Mouse (Mus musculus) urinary bladder, postnatal 14 days (tissue): ENCODE measurements around the gene Sept4.

Source experiments
- DNase-seq: peaks from one replicate; pipeline ENCODE4 v3.0.0; 2021; ENCODE audit warnings: low spot score

The Sept4 gene

DNA sequence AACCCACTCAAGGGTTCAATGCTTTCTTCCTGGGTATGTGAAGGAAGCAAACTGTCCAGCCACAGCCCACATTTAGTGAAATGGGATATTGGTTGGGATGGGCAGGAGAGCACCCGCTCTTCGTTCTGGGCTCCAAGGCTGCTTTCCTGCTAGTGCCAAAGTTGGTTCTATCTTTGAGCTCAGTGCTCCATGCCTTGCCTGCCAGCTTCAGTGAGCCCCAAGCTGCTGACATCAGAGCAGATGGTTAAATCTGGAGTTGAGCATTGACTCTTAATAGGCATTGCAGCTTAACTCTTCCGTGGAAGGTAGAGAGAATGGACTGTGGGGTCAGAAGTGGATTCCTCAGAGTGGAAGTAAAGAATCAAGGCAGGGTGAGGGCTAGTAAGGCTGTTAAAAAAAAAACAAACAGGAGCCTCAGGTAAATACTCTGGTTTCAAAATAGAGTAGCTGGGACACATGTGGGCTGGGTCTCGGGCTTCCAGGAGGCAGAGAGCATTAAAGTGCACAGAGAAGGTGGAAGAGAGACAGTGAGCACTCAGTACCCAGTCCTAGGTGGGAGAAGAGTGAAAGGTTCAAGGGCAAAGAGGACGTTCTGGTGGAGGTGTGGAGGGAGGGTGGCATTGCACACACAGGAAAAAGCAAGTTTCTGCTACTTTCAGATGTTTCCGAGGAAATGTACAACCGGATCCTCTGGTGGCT lies at the start of gene Sept4:
Sept4 (plus strand) TSS at position 649 of the 699 bp plus-strand sequence.
- DNase-seq = no peak

DNA sequence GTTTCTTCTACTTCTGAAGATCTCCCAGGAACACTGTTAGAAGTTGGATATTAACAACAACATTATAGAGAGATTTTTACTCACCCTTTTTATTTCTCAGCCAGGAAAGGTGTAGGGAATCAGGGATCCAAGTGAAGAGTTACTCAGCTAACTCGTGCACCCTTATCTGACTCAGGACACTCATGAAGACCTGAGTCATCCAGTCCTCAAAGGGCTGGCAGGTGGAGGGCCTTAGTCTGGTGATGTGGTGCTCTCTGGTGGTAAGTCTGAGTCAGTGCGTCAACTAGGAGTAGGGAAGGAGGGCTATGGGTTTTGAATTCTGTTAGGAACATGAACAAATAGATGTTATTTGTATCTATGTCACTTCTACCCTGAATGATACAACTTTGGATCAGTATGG lies 49.4 kb upstream of the Sept4 start:
- peak; percentile 26 for DNase-seq

DNA sequence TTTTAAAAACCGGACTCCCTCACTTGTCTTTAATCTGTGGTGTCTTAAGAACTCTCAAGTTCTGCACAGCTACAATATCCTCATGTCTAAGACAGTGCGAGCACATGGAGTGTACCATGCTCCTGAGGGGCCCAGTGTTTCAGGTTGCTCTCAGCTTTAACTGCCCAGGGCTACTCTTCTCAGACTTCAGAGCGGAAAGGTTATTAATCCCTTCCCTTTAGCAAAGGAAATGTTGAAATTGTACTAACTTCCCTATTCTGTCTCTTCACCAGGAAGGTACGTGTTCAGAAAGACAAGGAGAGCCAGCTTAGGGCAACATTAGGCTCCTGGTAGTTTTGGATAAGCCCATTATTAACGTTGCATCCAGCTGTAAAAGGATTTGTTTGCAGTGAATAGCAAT lies 45.2 kb upstream of the Sept4 start:
- DNase-seq = no peak

- no peak for DNase-seq
Observed at GRCm38 (mm10) chr11:87523967-87524366, 44.7 kb upstream of the Sept4 start.

- DNase-seq = no peak
Observed at GRCm38 (mm10) chr11:87524780-87525179, 43.9 kb upstream of the Sept4 start.

GRCm38 (mm10) chr11:87527364-87527763 lies 41.3 kb upstream of the Sept4 start:
- DNase-seq = no peak

GRCm38 (mm10) chr11:87527990-87528389 lies 40.7 kb upstream of the Sept4 start:
- DNase-seq = no peak

DNA sequence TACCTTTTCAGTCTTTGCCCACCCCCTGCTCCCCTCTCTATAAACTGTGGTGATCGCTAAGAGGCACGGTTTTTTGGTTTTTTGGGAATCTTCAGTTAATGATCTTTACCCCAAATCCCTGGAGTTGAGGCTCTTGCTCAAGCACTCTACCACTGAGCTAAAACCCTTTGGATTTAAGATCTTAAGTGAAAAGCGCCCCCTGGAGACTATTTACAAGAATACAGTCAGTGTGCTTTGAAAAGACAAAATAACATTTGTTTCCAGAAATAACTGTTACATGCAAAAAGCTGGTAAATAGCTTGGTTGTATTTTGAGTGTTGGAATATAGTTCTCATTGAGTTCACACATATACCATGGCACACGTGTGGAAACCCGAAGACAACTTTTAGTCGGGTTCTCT lies 37.0 kb upstream of the Sept4 start:
- no peak for DNase-seq

DNA sequence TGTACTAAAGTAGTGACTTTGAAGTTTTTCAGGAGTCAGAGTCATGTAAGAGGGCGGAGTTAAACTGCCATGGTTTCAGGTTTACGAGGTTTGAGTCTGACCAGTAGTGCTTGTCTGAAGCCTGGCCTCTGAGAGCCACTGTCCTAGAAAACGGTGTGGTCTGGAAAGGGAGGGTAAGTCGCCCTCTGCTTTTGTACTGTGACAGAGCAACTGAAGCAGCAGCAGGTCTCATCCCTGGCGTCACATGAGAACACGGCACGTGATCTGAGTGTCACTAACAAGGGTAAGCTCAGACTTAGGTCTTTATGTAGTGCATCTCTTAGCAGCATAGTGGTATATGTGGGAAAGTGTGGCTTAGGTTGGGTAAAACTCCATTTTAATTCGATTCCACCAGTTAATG lies 26.4 kb upstream of the Sept4 start:
- DNase-seq = no peak

DNA sequence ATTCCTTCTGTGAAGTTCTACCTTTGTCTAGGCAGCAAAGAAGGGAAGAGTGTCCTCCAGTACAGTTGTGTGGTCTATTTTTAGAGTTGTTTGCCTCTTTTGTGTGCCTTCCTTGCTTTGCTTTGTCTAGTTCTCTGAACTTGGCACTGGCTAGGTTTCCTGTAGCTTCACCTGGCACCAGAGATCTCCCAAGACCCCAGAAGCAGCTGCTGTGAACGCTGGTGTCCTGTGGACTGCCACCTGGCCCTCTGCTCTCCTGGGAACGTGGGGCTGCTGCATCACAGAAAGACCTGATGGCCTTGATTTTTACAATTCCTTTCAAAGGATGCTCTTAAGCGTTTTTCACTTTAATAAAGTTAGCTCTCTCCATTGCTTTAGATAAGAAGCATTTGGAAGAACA lies 25.8 kb upstream of the Sept4 start:
- DNase-seq = no peak

GRCm38 (mm10) chr11:87553342-87553741 lies 15.4 kb upstream of the Sept4 start:
- no peak for DNase-seq

- peak; percentile 32 for DNase-seq
Observed at GRCm38 (mm10) chr11:87554386-87554785, 14.3 kb upstream of the Sept4 start.

GRCm38 (mm10) chr11:87555106-87555703 lies 13.5 kb upstream of the Sept4 start:
- no peak for DNase-seq

DNA sequence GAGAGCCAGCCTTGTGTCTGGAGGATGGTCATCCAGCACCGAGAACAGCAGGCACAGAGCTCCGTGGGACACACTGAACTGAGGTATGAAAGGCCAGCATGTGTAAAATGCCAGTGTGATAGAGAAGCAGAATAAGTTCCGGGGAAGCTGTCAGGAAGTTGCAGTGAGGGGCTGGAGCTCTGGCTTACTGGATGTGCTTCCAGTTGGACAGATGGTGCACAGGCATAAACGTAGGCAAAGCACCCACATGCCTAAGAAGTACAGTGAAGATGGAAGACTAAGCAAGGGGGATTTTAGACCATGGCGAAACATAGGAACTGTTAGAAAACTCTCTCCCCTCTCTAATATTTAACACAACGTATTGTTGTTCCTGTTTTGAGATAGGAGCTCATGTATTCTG lies 7.5 kb upstream of the Sept4 start:
- no peak for DNase-seq

- no peak for DNase-seq
Observed at GRCm38 (mm10) chr11:87566501-87566900, 2.2 kb upstream of the Sept4 start, which contains the start of gene Gm11492. Gene Gm11492, plus strand, starts transcription at chr11:87566653.

DNA sequence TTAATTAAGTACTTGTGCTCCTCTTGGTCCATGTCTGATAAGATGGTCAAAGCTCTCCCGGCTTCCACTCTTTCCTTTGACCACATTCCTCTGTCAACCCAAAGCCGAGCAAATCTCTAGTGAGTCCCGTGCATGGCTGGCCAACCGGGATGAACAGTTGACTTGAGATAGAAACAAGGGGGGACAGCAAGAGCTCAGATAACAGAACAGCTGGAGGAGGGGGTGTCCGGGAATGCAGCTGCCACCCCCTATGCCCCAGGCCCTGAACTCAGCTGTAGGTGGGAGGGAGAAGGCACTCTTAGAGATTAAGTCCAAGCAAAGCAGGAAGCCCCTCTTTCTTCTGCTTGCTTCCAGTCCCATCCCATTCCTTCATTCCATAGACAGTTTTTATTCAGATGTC lies 2.0 kb downstream of the Sept4 start:
- DNase-seq = no peak

GRCm38 (mm10) chr11:87571361-87571950 lies 2.8 kb downstream of the Sept4 start:
- no peak for DNase-seq

- no peak for DNase-seq
Observed at GRCm38 (mm10) chr11:87573751-87574150, 5.0 kb downstream of the Sept4 start.

DNA sequence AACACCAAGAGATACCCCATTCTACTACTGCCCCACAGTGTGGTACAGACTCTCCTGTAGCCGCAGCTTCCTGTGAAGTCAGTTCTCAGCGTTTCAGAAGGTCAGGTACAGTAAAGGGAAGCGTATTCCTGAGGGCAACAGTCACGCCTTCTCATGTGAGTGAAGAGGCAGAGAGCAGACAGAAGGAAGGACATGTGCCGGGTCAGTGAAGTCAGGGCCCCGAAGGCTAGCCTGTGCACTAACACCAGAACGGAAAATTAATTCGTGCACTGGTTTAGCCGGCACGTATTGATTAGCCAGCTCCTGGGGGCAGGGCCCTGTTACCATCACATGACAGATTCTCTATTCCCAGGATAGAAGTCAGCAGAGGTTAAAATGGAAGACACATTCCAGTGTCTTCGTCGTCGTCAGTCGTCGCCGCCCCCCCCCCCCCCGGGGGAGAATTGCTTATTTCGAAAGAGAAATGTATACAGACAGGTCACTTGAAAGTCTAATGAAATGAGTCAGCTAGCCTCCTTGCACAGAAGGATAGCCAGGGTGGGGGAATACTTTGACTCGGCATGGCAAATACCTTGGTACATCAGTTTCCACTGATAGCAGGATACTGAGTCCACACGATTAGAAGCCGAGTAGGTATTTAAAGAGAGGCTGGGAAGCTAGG lies 5.9 kb downstream of the Sept4 start:
- no peak for DNase-seq

DNA sequence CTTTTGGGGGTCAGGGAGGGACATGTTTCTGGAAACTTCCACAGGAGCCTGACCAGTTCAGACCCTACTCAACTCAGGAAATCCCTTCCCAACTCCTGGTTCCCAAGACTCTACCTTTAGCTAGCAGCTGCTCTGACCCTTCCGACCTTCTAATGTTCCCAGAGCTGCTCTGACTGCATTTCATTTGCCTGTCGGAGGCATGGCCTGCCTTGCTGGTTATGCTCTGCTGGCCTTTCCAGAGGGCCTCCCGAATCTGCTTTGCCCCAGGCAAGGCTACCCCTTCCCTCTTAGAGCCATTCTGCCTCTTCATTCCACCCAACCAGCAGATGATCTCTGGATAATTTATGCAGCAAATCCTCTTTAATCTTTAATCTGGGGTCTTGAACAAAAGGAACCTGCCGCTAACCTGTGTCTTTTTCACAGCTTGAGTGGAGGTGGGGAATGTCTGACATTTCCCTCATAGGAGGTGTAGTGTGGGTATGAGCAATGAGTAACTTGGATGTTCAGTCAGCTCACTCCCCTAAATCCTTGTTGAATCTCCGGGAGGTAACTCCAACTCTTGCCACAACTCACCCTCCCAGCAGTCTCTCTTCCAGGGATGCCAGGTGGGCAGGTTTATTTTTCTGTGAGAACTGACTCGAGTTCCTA lies 9.0 kb downstream of the Sept4 start:
- DNase-seq = no peak

- DNase-seq = peak; percentile 57
Observed at GRCm38 (mm10) chr11:87578249-87578962, 9.7 kb downstream of the Sept4 start.
